In genomic region chr3:108025318-108025717, GRCm38 (mm10) we compare ENCODE assay signal across 23 mouse cellular contexts. TPM values are rescaled to one million over a fixed set of nuclear protein-coding genes. Genes with fewer than 3 reads are reported as not detected.
DNase-seq lines count a peak whose midpoint lies in the region; ATAC-seq lines count a peak whose summit lies in the region.
"Had no signal": no experiment of that assay in that cellular context is flagged by ENCODE, and none has a peak within 500 bp of the region (broad histone marks: within the 10 kb centered on the region; RNA-seq: fewer than 3 reads in every experiment).

No protein-coding gene starts in this region.

- peak; percentile 11 for DNase-seq in adrenal gland, postnatal 10 days
- DNase-seq in adrenal gland, adult 8-10 months = no peak
- DNase-seq in urinary bladder, adult 2 months (ENCODE audit: low spot score) = peak; percentile 26
- no peak for DNase-seq in urinary bladder, postnatal 10 days (ENCODE audit: low spot score)
- DNase-seq in layer of hippocampus, adult 8-10 months (ENCODE audit: low spot score in 2 of 2) = no peak
- no peak for DNase-seq in thymus, postnatal 36 days
- DNase-seq in ovary, postnatal 10 days (ENCODE audit: low spot score) = no peak
- DNase-seq: cerebellum, adult 9-11 months; forebrain, postnatal 0 days; heart, adult 2 months; layer of hippocampus, postnatal 36 days; lung, postnatal 14 days had no signal

- H3K9ac ChIP-seq in liver, embryonic 16.5 days (ENCODE audit: low read depth, low read length) = no peak overlapping the region
- H3K9ac ChIP-seq: embryonic facial prominence, embryonic 13.5 days; forebrain, postnatal 0 days; heart, embryonic 15.5 days; limb, embryonic 15.5 days had no signal

- 51% methylated on average over 4 of the region's 4 CpGs for WGBS in liver, embryonic 16.5 days (ENCODE audit: insufficient replicate concordance)

- H3K27me3 ChIP-seq in liver, embryonic 16.5 days (ENCODE audit: control insufficient read depth, insufficient read depth, low read depth, low read length) = no peaks in the 10 kb centered on the region
- H3K27me3 ChIP-seq: embryonic facial prominence, embryonic 13.5 days; limb, embryonic 15.5 days had no signal

- H3K4me3 ChIP-seq in liver, embryonic 16.5 days (ENCODE audit: low read depth, low read length) = no peak overlapping the region
- H3K4me3 ChIP-seq: embryonic facial prominence, embryonic 13.5 days; heart, adult 2 months; heart, embryonic 15.5 days; hindbrain, embryonic 10.5 days; limb, embryonic 15.5 days; megakaryocyte, embryonic 14.5 days had no signal

- no peak overlapping the region for H3K4me2 ChIP-seq in liver, embryonic 16.5 days (ENCODE audit: low read depth, low read length)
- H3K4me2 ChIP-seq: embryonic facial prominence, embryonic 13.5 days; heart, embryonic 15.5 days; limb, embryonic 15.5 days had no signal

- H3K27ac ChIP-seq in liver, embryonic 16.5 days (ENCODE audit: low read length) = peak overlapping the region; percentile 21; the same call in 1 of the 2 replicates
- H3K27ac ChIP-seq: embryonic facial prominence, embryonic 13.5 days; heart, adult 2 months; heart, embryonic 15.5 days; hindbrain, embryonic 10.5 days; limb, embryonic 15.5 days had no signal

- H3K36me3 ChIP-seq in liver, embryonic 16.5 days (ENCODE audit: control insufficient read depth, insufficient read depth) = no peaks in the 10 kb centered on the region
- H3K36me3 ChIP-seq: embryonic facial prominence, embryonic 13.5 days; heart, embryonic 15.5 days; hindbrain, embryonic 10.5 days; limb, embryonic 15.5 days had no signal

- H3K4me1 ChIP-seq in liver, embryonic 16.5 days (ENCODE audit: control insufficient read depth, low read depth, low read length) = peaks cover 10% of the 10 kb centered on the region
- H3K4me1 ChIP-seq: embryonic facial prominence, embryonic 13.5 days; limb, embryonic 15.5 days; megakaryocyte, embryonic 14.5 days had no signal

- H3K9me3 ChIP-seq in liver, embryonic 16.5 days (replicated peaks; ENCODE audit: control insufficient read depth, low read length) = no peaks in the 10 kb centered on the region
- H3K9me3 ChIP-seq: embryonic facial prominence, embryonic 13.5 days; heart, embryonic 15.5 days; hindbrain, embryonic 10.5 days; limb, embryonic 15.5 days; megakaryocyte, embryonic 14.5 days had no signal

- peak; percentile 79 for ATAC-seq in liver, embryonic 16.5 days (ENCODE audit: low read depth)
- ATAC-seq: forebrain, postnatal 0 days had no signal

RNA-seq across cellular contexts. Expression of gene Gstm1, which starts 7.5 kb away (rescaled TPM):
- 100 to 1,000 TPM; 131 to 144 TPM for total RNA-seq in adrenal gland, postnatal 10 days (2021)
- 100 to 1,000 TPM; 335 to 553 (median 456) TPM for total RNA-seq in adrenal gland, adult 8-10 months (2022)
- 9,762 and 10,289 TPM in 2 replicates for polyA plus RNA-seq in urinary bladder, adult 2 months (2012; rRNA removed)
- polyA plus RNA-seq in liver, embryonic 16.5 days (2015; fragmentation: Nextera tagmentation; extraction: Ambion mirVana) = 376 and 435 TPM in 2 replicates
- 100 to 1,000 TPM; 329 to 421 (median 351) TPM for total RNA-seq in layer of hippocampus, adult 8-10 months (2022)

RNA-seq across cellular contexts. Expression of gene Gstm4, which starts 19.4 kb away (rescaled TPM):
- 10 to 100 TPM; 12.8 to 13.3 TPM for total RNA-seq in adrenal gland, postnatal 10 days (2021)
- total RNA-seq in adrenal gland, adult 8-10 months (2022) = 10 to 100 TPM; 15.3 to 20.7 (median 19.6) TPM
- polyA plus RNA-seq in urinary bladder, adult 2 months (2012; rRNA removed) = 128 and 151 TPM in 2 replicates
- polyA plus RNA-seq in liver, embryonic 16.5 days (2015; fragmentation: Nextera tagmentation; extraction: Ambion mirVana) = 16.8 and 17.0 TPM in 2 replicates
- 10 to 100 TPM; 11.1 to 14.4 (median 13.4) TPM for total RNA-seq in layer of hippocampus, adult 8-10 months (2022)

RNA-seq across cellular contexts. Expression of gene Gstm2, which starts 39.1 kb away (rescaled TPM):
- 100 to 1,000 TPM in 1 of 2 experiments, 10 to 100 TPM in 1; 95.5 to 101 TPM for total RNA-seq in adrenal gland, postnatal 10 days (2021)
- total RNA-seq in adrenal gland, adult 8-10 months (2022) = 100 to 1,000 TPM; 164 to 337 (median 241) TPM
- polyA plus RNA-seq in urinary bladder, adult 2 months (2012; rRNA removed) = 148 and 153 TPM in 2 replicates
- 6.9 and 10.4 TPM in 2 replicates for polyA plus RNA-seq in liver, embryonic 16.5 days (2015; fragmentation: Nextera tagmentation; extraction: Ambion mirVana)
- 1 to 10 TPM; 3.1 to 5.0 (median 4.0) TPM for total RNA-seq in layer of hippocampus, adult 8-10 months (2022)

RNA-seq across cellular contexts. Expression of gene Gstm3, which starts 56.2 kb away (rescaled TPM):
- total RNA-seq in adrenal gland, postnatal 10 days (2021) = under 1 TPM; 0.39 to 0.51 TPM
- under 1 TPM in 2 of 4 experiments, not detected in 2; 0.20 to 0.30 TPM for total RNA-seq in adrenal gland, adult 8-10 months (2022)
- 0.45 and 0.75 TPM in 2 replicates for polyA plus RNA-seq in urinary bladder, adult 2 months (2012; rRNA removed)
- polyA plus RNA-seq in liver, embryonic 16.5 days (2015; fragmentation: Nextera tagmentation; extraction: Ambion mirVana) = 13.9 and 16.3 TPM in 2 replicates
- not detected for total RNA-seq in layer of hippocampus, adult 8-10 months (2022)
- total RNA-seq: CH12.LX; forebrain, postnatal 0 days; gastrocnemius, adult 18-20 months; heart, adult 2 months; layer of hippocampus, postnatal 36 days; left cerebral cortex, postnatal 25 days; midbrain, postnatal 0 days had no signal
- polyA plus RNA-seq: embryonic facial prominence, embryonic 13.5 days; forebrain, postnatal 0 days; heart, embryonic 15.5 days; hindbrain, embryonic 10.5 days; limb, embryonic 15.5 days; midbrain, postnatal 0 days; spleen, adult 2 months had no signal

Comparison
In these comparisons a context has a peak if more than half of its experiments do, and no peak if none do; other contexts are left out.
1. DNase-seq: peak in adrenal gland, postnatal 10 days (single experiment) and urinary bladder, adult 2 months (single experiment); none in adrenal gland, adult 8-10 months (single experiment), urinary bladder, postnatal 10 days (single experiment), layer of hippocampus, adult 8-10 months (0 of 2), thymus, postnatal 36 days (0 of 2) and ovary, postnatal 10 days (single experiment).
2. RNA of gene Gstm2, which starts 39.1 kb away (total RNA-seq): 164 to 337 TPM in adrenal gland, adult 8-10 months and 95.5 to 101 TPM in adrenal gland, postnatal 10 days; 3.1 to 5.0 TPM in layer of hippocampus, adult 8-10 months; every median in the first group is over 10 times any median in the second.